Mouse (Mus musculus): ENCODE data around the gene Ankrd65. TPM values are rescaled to one million over a fixed set of nuclear protein-coding genes. Genes with fewer than 3 reads are reported as not detected.

Ankrd65 gene
- polyA plus RNA-seq, 1 experiment, result not detected

DNA sequence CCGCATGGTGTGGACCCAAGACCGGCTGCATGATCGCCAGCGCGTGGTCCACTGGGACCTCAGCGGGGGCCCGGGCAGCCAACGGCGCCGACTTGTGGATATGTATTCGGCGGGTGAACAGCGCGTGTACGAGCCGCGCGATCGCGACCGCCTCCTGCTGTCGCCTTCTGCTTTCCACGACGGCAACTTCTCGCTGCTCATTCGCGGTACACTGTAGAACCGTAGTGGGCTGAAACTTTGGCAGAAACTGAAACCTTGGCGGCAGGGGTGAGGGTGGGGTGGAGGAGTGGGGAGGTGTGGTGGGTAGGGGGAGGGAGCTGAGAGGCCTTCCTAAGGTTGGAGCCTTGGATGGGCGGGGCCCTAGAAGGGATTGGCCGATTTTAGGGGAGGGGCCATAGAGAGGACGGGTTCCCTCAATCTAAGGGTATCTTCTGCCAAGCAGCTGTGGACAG is 50.8 kb downstream of the Ankrd65 start:
- under 1% methylated on average over 32 of the region's 32 CpGs for WGBS
- DNase-seq (ENCODE audit: low read depth, low spot score), result no peak

DNA sequence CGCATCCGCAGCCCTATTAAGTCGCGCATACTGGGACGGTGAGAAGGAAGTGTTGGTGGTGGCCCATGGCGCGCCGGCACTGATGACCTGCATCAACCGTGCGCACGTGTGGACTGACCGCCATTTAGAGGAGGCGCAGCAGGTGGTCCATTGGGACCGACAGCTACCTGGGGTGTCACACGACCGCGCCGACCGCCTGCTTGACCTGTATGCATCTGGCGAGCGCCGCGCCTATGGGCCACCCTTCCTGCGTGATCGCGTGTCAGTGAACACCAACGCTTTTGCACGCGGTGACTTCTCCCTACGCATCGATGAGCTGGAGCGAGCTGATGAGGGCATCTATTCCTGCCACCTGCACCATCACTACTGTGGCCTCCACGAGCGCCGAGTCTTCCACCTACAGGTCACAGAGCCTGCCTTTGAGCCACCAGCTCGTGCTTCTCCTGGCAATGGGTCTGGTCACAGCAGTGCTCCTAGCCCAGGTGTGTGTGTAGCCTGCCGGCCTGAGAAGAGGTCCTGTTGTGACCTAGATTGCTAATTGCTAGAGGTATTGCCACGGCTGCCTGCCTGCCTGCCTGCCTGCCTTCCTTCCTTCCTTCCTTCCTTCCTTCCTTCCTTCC is 51.5 kb downstream of the Ankrd65 start:
- no peak for DNase-seq (ENCODE audit: low read depth, low spot score)
- WGBS, result 40% methylated on average over 38 of the region's 38 CpGs

DNA sequence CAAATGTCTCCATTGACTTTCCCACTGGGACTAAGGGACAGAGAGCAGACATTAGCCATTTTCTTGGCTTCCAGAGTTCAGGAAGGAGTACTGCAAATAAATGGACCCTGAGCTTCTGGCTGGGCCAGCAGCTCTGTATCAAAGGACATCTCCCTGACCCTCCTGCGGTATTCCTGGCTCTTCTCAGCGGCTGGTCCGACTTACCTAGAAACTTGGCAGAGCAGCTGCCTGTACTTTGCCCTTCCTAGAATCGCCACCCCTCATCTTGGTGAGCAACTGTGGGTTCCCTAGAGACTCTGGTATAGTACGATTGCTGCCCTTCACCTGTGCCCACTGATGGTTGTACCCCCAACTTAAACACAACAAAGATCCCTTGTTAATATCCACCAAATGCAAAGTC is 53.0 kb downstream of the Ankrd65 start:
- DNase-seq (ENCODE audit: low read depth, low spot score), result no peak
- 43% methylated on average over 5 of the region's 5 CpGs for WGBS

DNA sequence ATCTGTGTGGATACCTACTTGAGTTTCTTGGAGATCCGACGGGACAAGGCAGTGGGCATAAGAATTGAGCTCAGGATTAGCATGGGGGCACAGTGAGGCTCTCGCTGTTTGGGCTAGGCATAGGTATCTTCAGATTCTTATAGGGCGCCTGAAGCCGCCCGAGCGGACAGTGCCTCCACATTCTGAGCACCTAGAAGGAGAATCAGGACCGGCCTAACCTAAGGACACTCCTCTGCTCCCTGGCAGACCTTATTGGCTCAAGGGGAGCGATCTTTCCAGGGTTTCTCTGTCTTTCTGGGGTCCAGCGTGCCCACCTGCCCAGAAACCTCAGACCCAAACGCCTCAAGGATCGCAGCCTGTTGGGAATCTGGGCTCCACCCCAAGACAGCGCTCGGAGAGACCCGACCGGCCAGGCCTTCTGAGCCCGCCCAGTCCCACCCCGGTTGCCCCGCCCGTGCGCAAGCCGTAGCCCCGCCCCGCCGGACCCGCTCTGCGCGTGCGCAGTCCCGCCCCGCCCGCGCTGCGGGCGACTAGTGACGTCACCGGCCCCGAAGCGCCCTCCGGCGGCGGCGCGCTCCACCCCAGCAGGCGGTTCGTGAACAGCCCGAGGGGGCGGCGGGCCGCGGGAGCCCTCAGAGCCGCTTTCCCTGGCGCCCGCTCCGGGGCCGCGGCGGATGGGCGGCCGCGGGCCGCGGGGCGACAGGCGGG is 56.8 kb downstream of the Ankrd65 start, which contains the start of gene Dvl1:
Gene Dvl1, plus strand, starts transcription at position 532 of the 708 bp plus-strand sequence.
- 3% methylated on average over 65 of the region's 65 CpGs for WGBS
- DNase-seq (ENCODE audit: low read depth, low spot score), result peak; percentile 46

DNA sequence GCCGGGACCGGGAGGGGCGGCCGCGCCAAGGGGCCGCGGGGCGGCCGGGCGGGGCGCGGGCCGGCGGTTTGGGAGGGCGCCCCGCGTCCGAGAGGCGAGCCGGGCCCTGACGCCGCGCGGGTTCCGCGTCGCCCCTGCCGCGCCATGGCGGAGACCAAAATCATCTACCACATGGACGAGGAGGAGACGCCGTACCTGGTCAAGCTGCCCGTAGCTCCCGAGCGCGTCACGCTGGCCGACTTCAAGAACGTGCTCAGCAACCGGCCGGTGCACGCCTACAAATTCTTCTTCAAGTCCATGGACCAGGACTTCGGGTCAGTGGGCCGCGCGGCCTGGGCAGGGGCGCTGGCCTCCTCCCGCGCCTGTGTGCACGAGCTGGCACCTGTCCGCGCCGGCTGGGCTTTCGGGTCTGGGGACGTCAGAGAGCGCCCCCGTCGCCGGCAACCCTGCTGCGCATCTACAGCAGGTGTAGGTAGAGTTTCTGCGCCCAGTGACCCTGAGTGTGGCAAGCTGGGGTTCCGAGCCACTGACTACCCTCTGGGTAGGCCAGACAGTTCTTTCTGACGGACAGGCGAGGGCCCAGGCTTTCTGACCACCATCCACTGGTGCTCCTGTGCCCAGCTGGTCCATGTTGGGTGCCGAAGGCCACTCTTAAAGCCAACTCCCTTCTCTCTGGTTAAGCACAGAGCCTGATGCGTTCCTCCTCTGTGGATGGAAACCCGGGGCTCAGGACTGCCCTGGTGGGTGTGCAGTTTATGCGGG is 57.5 kb downstream of the Ankrd65 start:
- no peak for DNase-seq (ENCODE audit: low read depth, low spot score)
- 1% methylated on average over 69 of the region's 69 CpGs for WGBS

DNA sequence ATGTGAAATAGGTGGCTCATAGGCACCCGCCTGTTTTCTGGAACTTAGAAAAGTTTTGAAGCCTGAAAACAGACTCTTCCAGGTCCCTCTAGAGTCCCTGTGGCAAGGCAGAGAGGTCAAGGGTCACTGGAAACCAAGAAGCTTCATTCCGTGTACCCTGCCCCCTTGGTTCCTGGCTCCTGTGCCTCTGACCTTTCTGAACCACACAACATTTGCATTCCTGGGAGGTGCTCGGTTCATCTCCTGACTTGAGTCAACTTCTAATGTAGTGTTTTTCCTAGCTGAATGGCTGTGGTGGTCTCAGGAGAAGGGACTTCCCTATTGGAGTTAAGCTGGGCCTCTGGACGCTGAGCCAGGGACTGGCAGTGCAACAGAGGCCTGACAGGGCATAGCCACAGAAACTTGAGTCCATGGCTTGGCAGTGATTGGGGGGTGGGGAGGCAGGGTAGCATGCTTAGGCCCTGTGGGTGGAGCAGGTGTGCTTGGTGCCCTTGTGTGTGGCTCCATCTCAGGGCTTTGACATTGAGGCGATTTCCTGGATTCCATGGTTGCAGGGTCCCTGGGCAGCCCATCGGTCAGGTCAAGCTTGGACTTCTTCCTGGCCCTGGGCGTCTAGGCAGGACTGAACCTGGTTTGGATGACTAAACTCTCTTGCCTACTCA is 58.3 kb downstream of the Ankrd65 start:
- 41% methylated on average over 7 of the region's 7 CpGs for WGBS
- no peak for DNase-seq (ENCODE audit: low read depth, low spot score)

Other genes starting within 250 kb of the Ankrd65 start
- gene Nadk, start 228.1 kb upstream of the Ankrd65 start, polyA plus RNA-seq (2012; rRNA removed), result 142 and 164 TPM in 2 replicates
- 11.4 and 23.7 TPM in 2 replicates for gene Slc35e2, start 189.0 kb upstream of the Ankrd65 start, polyA plus RNA-seq (2012; rRNA removed)
- gene Cdk11b, start 165.6 kb upstream of the Ankrd65 start, polyA plus RNA-seq (2012; rRNA removed), result 43.3 and 43.8 TPM in 2 replicates
- not detected in 2 replicates for gene Gm10563, start 145.0 kb upstream of the Ankrd65 start, polyA plus RNA-seq (2012; rRNA removed)
- gene Mmp23, start 137.1 kb upstream of the Ankrd65 start, polyA plus RNA-seq (2012; rRNA removed), result 19.6 and 19.7 TPM in 2 replicates
- 36.6 and 47.6 TPM in 2 replicates for gene Mib2, start 121.2 kb upstream of the Ankrd65 start, polyA plus RNA-seq (2012; rRNA removed)
- gene Fndc10, start 96.1 kb upstream of the Ankrd65 start, polyA plus RNA-seq (2012; rRNA removed), result 10.1 and 12.2 TPM in 2 replicates
- gene Ssu72, start 85.6 kb upstream of the Ankrd65 start, polyA plus RNA-seq (2012; rRNA removed), result 125 and 153 TPM in 2 replicates
- gene Tmem240, start 55.6 kb upstream of the Ankrd65 start, polyA plus RNA-seq (2012; rRNA removed), result 0.40 and 0.51 TPM in 2 replicates
- 78.3 and 91.6 TPM in 2 replicates for gene Atad3a, start 29.3 kb upstream of the Ankrd65 start, polyA plus RNA-seq (2012; rRNA removed)
- 10.6 and 36.8 TPM in 2 replicates for gene Vwa1, start 15.7 kb upstream of the Ankrd65 start, polyA plus RNA-seq (2012; rRNA removed)
- gene Tmem88b, start 4.6 kb upstream of the Ankrd65 start, polyA plus RNA-seq (2012; rRNA removed), result 0.55 and 1.2 TPM in 2 replicates
- gene Mrpl20, start 12.4 kb downstream of the Ankrd65 start, polyA plus RNA-seq (2012; rRNA removed), result 73.4 and 84.4 TPM in 2 replicates
- gene Ccnl2, start 22.1 kb downstream of the Ankrd65 start, polyA plus RNA-seq (2012; rRNA removed), result 45.9 and 63.9 TPM in 2 replicates
- 123 and 143 TPM in 2 replicates for gene Aurkaip1, start 40.8 kb downstream of the Ankrd65 start, polyA plus RNA-seq (2012; rRNA removed)
- 55.5 and 69.3 TPM in 2 replicates for gene Mxra8, start 49.2 kb downstream of the Ankrd65 start, polyA plus RNA-seq (2012; rRNA removed)
- gene Dvl1, start 57.0 kb downstream of the Ankrd65 start, polyA plus RNA-seq (2012; rRNA removed), result 73.8 and 106 TPM in 2 replicates
- gene Tas1r3, start 72.9 kb downstream of the Ankrd65 start, polyA plus RNA-seq (2012; rRNA removed), result 1.3 and 1.9 TPM in 2 replicates
- 51.3 and 55.5 TPM in 2 replicates for gene Cptp, start 79.0 kb downstream of the Ankrd65 start, polyA plus RNA-seq (2012; rRNA removed)
- gene Ints11, start 79.1 kb downstream of the Ankrd65 start, polyA plus RNA-seq (2012; rRNA removed), result 36.6 and 36.7 TPM in 2 replicates
- gene Pusl1, start 101.3 kb downstream of the Ankrd65 start, polyA plus RNA-seq (2012; rRNA removed), result 31.4 and 39.4 TPM in 2 replicates
- 9.5 and 16.3 TPM in 2 replicates for gene Acap3, start 101.4 kb downstream of the Ankrd65 start, polyA plus RNA-seq (2012; rRNA removed)
- 77.4 and 92.8 TPM in 2 replicates for gene Ube2j2, start 153.4 kb downstream of the Ankrd65 start, polyA plus RNA-seq (2012; rRNA removed)
- 77.0 and 151 TPM in 2 replicates for gene C1qtnf12, start 171.9 kb downstream of the Ankrd65 start, polyA plus RNA-seq (2012; rRNA removed)
- gene B3galt6, start 202.2 kb downstream of the Ankrd65 start, polyA plus RNA-seq (2012; rRNA removed), result 5.9 and 6.0 TPM in 2 replicates
- gene Sdf4, start 202.4 kb downstream of the Ankrd65 start, polyA plus RNA-seq (2012; rRNA removed), result 77.4 and 77.7 TPM in 2 replicates
- 7.4 and 8.8 TPM in 2 replicates for gene Tnfrsf4, start 223.4 kb downstream of the Ankrd65 start, polyA plus RNA-seq (2012; rRNA removed)
- 5.9 and 6.6 TPM in 2 replicates for gene Tnfrsf18, start 235.7 kb downstream of the Ankrd65 start, polyA plus RNA-seq (2012; rRNA removed)

All from large intestine, adult 2 months (tissue).